Mouse (Mus musculus) midbrain, embryonic 14.5 days (tissue): ENCODE measurements around the gene Cdk10. TPM values are rescaled to one million over a fixed set of nuclear protein-coding genes. Genes with fewer than 3 reads are reported as not detected.
A peak's percentile ranks its signal among the peaks of the same experiment; 100 is the strongest.

Experiments
- ATAC-seq: fragments of 200-750 bp; cut with Nextera tagmentation; 2 replicates; pipeline ENCODE4 v1.8.0; 2017; ENCODE audit warnings: moderate number of reproducible peaks, moderate library complexity; ENCODE audit not compliant: low FRiP score, low TSS enrichment
- DNase-seq: peaks from one replicate; pipeline ENCODE4 v3.0.0-alpha.2; 2015
- H3K27ac ChIP-seq: fragments of 300-500 bp; sonication (generic); replicated peaks from 2 replicates; pipeline ENCODE4 v1.5.1; 2014; ENCODE audit warnings: mild to moderate bottlenecking, low read depth, low read length, moderate library complexity
- H3K27me3 ChIP-seq: fragments of 300-500 bp; sonication (generic); 2 replicates; pipeline ENCODE4 v1.6.1; 2014; ENCODE audit warnings: low read length, control low read depth, mixed read lengths; ENCODE audit not compliant: control insufficient read depth, insufficient read depth
- H3K36me3 ChIP-seq: fragments of 300-500 bp; sonication (generic); 2 replicates; pipeline ENCODE4 v1.6.1; 2014; ENCODE audit warnings: low read length, control low read depth; ENCODE audit not compliant: control insufficient read depth, insufficient read depth
- H3K4me1 ChIP-seq: fragments of 300-500 bp; sonication (generic); 2 replicates; pipeline ENCODE4 v1.6.1; 2014; ENCODE audit warnings: mild to moderate bottlenecking, antibody characterized with exemption, low read length, control low read depth; ENCODE audit not compliant: control insufficient read depth, insufficient read depth
- H3K4me2 ChIP-seq: fragments of 300-500 bp; sonication (generic); 2 replicates; pipeline ENCODE4 v1.6.1; 2014; ENCODE audit warnings: mild to moderate bottlenecking, low read length, moderate library complexity
- H3K4me3 ChIP-seq: fragments of 300-500 bp; sonication (generic); replicated peaks from 2 replicates; pipeline ENCODE4 v1.5.1; 2014; ENCODE audit warnings: low read depth, low read length
- H3K9ac ChIP-seq: fragments of 300-500 bp; sonication (generic); replicated peaks from 2 replicates; pipeline ENCODE4 v1.6.1; 2014; ENCODE audit warnings: mild to moderate bottlenecking, low read length, moderate library complexity
- H3K9me3 ChIP-seq: fragments of 300-500 bp; sonication (generic); 2 replicates; pipeline ENCODE4 v1.6.1; 2016; ENCODE audit warnings: low read length, control low read depth, mixed read lengths; ENCODE audit not compliant: control insufficient read depth
- WGBS: fragments of 180-500 bp; shearing (Covaris S2); extraction: QIAGEN DNeasy Blood & Tissue Kit; methylation state at CpG from one replicate; pipeline ENCODE4 v1.1.7; 2014; 5-methylcytosine and 5-hydroxymethylcytosine counted together
- polyA plus RNA-seq: library from polyadenylated mRNA; unstranded; fragments of >200 nt; fragmentation: Nextera tagmentation; extraction: Ambion mirVana; gene quantifications from 2 replicates; pipeline ENCODE4 v1.2.1, GENCODE M21; 2014

Cdk10 gene
- polyA plus RNA-seq, 1 experiment from 2014 or later = 53.9 TPM

GRCm38 (mm10) chr8:123235520-123236497, 11.2 kb downstream of the Cdk10 start, which contains the start of gene Spata2l:
Gene Spata2l (minus strand): TSS chr8:123236233.
- no peaks in the 10 kb centered on the region; the same call in none of the 2 replicates for H3K27me3 ChIP-seq
- WGBS = under 1% methylated on average over 57 of the region's 57 CpGs
- peak within 1 kb of the TSS; percentile 43 for H3K4me3 ChIP-seq
- H3K27ac ChIP-seq = no peak within 1 kb of the TSS
- no peaks in the 10 kb centered on the region for H3K9me3 ChIP-seq
- peak; percentile 82 for DNase-seq
- peak within 1 kb of the TSS; percentile 77 for H3K4me2 ChIP-seq
- peak; percentile 79 for ATAC-seq
- H3K9ac ChIP-seq = peak within 1 kb of the TSS; percentile 47
- H3K36me3 ChIP-seq = no peaks in the 10 kb centered on the region
- H3K4me1 ChIP-seq = peaks cover 19% of the 10 kb centered on the region

DNA sequence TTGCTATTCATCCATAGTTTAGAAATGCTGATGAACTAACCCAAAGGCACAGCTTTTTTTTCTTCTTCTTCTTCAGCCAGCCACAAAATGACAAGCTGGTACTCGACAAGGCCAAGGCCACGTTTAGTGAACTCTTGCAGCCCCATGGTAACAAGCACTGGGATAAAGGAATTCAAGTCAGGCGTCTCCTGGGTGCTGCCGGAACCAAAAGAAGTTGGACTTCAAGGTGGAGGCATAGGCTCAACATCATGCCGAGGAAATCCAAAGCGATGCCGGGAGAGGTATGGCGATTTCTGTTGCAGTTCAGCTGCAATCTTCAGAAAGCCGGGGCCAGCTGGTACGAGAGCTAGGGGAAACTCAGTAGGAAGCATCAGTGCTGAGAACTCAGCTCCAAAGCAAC, 14.8 kb downstream of the Cdk10 start:
- no peak for DNase-seq
- H3K4me1 ChIP-seq = peaks cover 19% of the 10 kb centered on the region
- WGBS = 79% methylated on average over 10 of the region's 10 CpGs
- no peaks in the 10 kb centered on the region; the same call in 1 of the 2 replicates for H3K27me3 ChIP-seq
- H3K27ac ChIP-seq = no peak overlapping the region
- peaks cover 32% of the 10 kb centered on the region for H3K36me3 ChIP-seq
- no peak overlapping the region for H3K9ac ChIP-seq
- H3K4me3 ChIP-seq = no peak overlapping the region
- H3K4me2 ChIP-seq = no peak overlapping the region
- no peaks in the 10 kb centered on the region for H3K9me3 ChIP-seq
- no peak for ATAC-seq

DNA sequence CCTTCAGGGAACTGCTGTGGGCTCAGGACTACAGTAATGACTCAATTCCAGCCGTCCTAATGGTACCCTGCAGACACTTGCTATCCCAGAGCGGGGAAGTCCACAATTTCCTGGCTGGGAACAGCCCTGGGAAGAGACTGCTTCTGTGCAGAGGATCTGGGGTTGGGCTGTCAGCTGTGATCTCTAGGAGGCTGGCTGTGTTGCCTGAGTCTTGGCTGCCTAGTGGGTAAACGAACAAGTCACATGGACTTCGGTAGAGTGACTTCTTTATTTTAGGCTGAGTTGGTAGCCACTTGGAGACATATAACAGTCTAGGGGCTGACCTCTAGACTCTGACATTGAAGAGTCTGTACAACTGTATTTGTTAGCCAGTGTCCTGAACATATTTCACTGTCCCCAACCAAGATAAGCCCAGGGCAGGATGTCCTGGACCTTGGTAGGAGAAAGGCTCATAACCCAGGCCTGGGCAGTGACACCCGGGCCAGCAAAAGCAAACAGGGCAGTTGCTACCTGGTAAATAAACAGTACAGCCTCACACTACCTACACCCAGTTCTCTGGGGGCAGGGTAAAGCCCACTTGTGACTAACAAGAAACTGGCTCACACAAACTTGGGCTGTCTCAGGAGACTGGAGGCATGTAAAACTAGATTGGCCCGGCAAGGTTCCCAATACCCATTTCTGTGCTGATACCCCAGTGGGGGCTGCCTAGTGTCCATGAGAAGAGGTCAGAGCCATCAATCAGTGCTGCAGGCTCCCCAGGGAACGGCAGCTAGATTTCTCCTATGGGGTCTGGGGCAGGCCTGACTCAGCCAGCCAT, 17.7 kb downstream of the Cdk10 start:
- ATAC-seq (no peak), DNase-seq (no peak)
- 90% methylated on average over 7 of the region's 7 CpGs for WGBS
- Histone ChIP-seq H3K9me3 (no peaks in the 10 kb centered on the region), H3K27ac (no peak overlapping the region), H3K36me3 (peaks cover 62% of the 10 kb centered on the region), H3K27me3 (no peaks in the 10 kb centered on the region), H3K4me2 (no peak overlapping the region), H3K4me3 (no peak overlapping the region), H3K4me1 (no peaks in the 10 kb centered on the region), H3K9ac (no peak overlapping the region)

DNA sequence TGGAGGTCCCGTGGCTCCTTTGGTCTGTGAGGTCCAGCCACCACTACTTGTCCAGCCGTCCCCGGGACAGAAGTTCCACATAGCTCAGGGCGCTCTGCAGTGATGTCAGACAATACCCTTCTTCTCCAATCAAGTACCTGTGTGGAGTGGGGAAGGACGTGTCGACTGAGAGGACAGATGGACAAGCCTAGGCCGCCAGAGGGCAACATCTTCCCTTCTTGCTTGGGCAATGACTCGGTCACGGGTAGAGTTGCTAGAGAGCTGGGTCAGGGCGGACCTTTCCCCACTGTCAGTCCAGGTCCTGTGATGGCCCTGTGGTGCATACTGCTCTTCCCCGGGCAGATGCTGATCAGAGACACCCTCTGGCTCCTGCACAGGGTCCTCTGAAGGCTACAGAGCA, 18.4 kb downstream of the Cdk10 start:
- H3K36me3 ChIP-seq = peaks cover 69% of the 10 kb centered on the region
- H3K9me3 ChIP-seq = no peaks in the 10 kb centered on the region
- ATAC-seq = no peak
- H3K27ac ChIP-seq = no peak overlapping the region
- H3K4me3 ChIP-seq = no peak overlapping the region
- no peak for DNase-seq
- H3K27me3 ChIP-seq = no peaks in the 10 kb centered on the region
- no peak overlapping the region for H3K4me2 ChIP-seq
- WGBS = 77% methylated on average over 11 of the region's 11 CpGs
- H3K9ac ChIP-seq = no peak overlapping the region
- no peaks in the 10 kb centered on the region for H3K4me1 ChIP-seq

- DNase-seq = no peak
- no peaks in the 10 kb centered on the region for H3K4me1 ChIP-seq
- WGBS = 97% methylated on average over 4 of the region's 4 CpGs
These were observed 19.7 kb downstream of the Cdk10 start for GRCm38 (mm10) chr8:123244382-123244781.

GRCm38 (mm10) chr8:123245543-123245942, 20.9 kb downstream of the Cdk10 start:
- no peak overlapping the region for H3K9ac ChIP-seq
- ATAC-seq (no peak), DNase-seq (no peak)
- H3K9me3 ChIP-seq = no peaks in the 10 kb centered on the region
- no peak overlapping the region for H3K4me2 ChIP-seq
- 95% methylated on average over 12 of the region's 12 CpGs for WGBS
- H3K36me3 ChIP-seq = peaks cover 92% of the 10 kb centered on the region
- no peaks in the 10 kb centered on the region for H3K4me1 ChIP-seq
- no peak overlapping the region for H3K4me3 ChIP-seq
- H3K27me3 ChIP-seq = no peaks in the 10 kb centered on the region
- no peak overlapping the region for H3K27ac ChIP-seq

More at GRCm38 (mm10) chr8:123244382-123244781, 19.7 kb downstream of the Cdk10 start:
- Histone ChIP-seq H3K27me3 (no peaks in the 10 kb centered on the region), H3K4me3 (no peak overlapping the region), H3K4me2 (no peak overlapping the region), H3K27ac (no peak overlapping the region), H3K9me3 (no peaks in the 10 kb centered on the region), H3K9ac (no peak overlapping the region), H3K36me3 (peaks cover 82% of the 10 kb centered on the region)
- ATAC-seq = no peak

DNA sequence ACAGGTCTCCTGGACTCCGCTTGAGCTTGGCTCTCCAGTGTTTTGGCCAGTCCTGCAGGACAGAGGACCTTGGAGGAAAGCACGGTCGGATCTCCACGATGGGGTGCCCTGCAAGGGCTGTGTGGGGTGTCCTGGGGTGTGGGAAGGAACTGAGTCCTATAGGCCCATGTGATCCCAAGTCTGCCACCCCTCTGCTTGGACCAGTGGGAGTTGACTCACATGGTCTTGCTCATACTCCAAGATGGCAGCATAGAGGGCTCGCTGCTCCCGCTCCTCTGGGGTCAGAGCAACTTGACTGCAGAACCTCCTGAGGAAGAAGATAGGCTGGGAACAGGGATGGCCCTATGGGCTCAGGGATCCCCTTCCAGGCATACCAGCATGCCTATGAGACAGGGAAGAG, 23.1 kb downstream of the Cdk10 start:
- DNase-seq (no peak), ATAC-seq (no peak)
- H3K9me3 ChIP-seq = no peaks in the 10 kb centered on the region
- H3K4me1 ChIP-seq = 0 out of 2 replicates have a peak, but pooled peaks cover 1% of the 10 kb centered on the region
- H3K9ac ChIP-seq = no peak overlapping the region
- H3K4me2 ChIP-seq = no peak overlapping the region
- peaks cover 86% of the 10 kb centered on the region for H3K36me3 ChIP-seq
- H3K27me3 ChIP-seq = no peaks in the 10 kb centered on the region
- H3K4me3 ChIP-seq = no peak overlapping the region
- no peak overlapping the region for H3K27ac ChIP-seq
- WGBS = 95% methylated on average over 6 of the region's 6 CpGs

DNA sequence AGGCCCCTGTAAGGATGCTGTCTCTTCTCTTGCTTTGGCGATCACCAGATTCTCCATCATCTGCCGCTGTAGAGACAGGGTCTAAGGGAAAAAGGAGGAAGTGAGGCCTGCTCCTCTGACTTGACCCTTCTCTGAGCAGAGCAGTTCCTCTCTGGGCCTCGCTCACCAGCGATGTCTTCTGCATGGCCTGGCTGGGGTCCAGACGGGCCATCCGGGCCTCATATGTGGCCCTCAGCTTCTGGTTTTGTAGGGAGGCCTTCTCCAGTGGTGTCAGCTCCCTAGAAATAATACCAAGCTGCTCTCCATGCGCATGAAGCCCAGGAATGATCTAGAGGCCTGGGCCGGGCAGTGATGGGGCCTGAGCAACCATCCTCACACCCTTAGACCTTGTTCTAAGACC, 24.0 kb downstream of the Cdk10 start:
- 98% methylated on average over 8 of the region's 8 CpGs for WGBS
- H3K9me3 ChIP-seq = no peaks in the 10 kb centered on the region
- no peak overlapping the region for H3K9ac ChIP-seq

More for the DNA sequence above, 24.0 kb downstream of the Cdk10 start:
- DNase-seq (no peak), ATAC-seq (no peak)
- Histone ChIP-seq H3K4me3 (no peak overlapping the region), H3K36me3 (peaks cover 77% of the 10 kb centered on the region), H3K27ac (no peak overlapping the region), H3K4me2 (no peak overlapping the region), H3K27me3 (no peaks in the 10 kb centered on the region), H3K4me1 (0 out of 2 replicates have a peak, but pooled peaks cover 6% of the 10 kb centered on the region)
